Mouse (Mus musculus) hindbrain, embryonic 10.5 days (tissue): Measurements from ENCODE around the gene Fubp3. TPM values are rescaled to one million over a fixed set of nuclear protein-coding genes. Genes with fewer than 3 reads are reported as not detected.

Experiments
- DNase-seq: peaks from one replicate; pipeline ENCODE4 v3.0.0-alpha.2; 2017; ENCODE audit warnings: low spot score
- H3K27ac ChIP-seq: fragments of 300-500 bp; sonication (generic); 2 replicates; pipeline ENCODE4 v1.5.1; 2016; ENCODE audit warnings: mild to moderate bottlenecking, moderate library complexity
- H3K27me3 ChIP-seq: fragments of 300-500 bp; sonication (generic); 2 replicates; pipeline ENCODE4 v1.6.1; 2016; ENCODE audit warnings: mild to moderate bottlenecking; ENCODE audit not compliant: poor library complexity, insufficient read depth, severe bottlenecking
- H3K36me3 ChIP-seq: fragments of 300-500 bp; sonication (generic); 2 replicates; pipeline ENCODE4 v1.6.1; 2016; ENCODE audit warnings: mild to moderate bottlenecking, moderate library complexity
- H3K4me1 ChIP-seq: fragments of 300-500 bp; sonication (generic); replicated peaks from 2 replicates; pipeline ENCODE4 v1.6.1; 2016; ENCODE audit warnings: mild to moderate bottlenecking
- H3K4me3 ChIP-seq: fragments of 300-500 bp; sonication (generic); 2 replicates; pipeline ENCODE4 v1.5.1; 2016; ENCODE audit warnings: mild to moderate bottlenecking, moderate library complexity
- H3K9me3 ChIP-seq: fragments of 300-500 bp; sonication (generic); 2 replicates; pipeline ENCODE4 v1.6.1; 2016; ENCODE audit warnings: mild to moderate bottlenecking, moderate library complexity
- WGBS: fragments of 180-500 bp; shearing (Covaris S2); methylation state at CpG from one replicate; pipeline ENCODE4 v1.1.7; 2016; 5-methylcytosine and 5-hydroxymethylcytosine counted together
- polyA plus RNA-seq: library from polyadenylated mRNA; unstranded; fragments of >200 nt; fragmentation: Nextera tagmentation; extraction: Ambion mirVana; gene quantifications from 2 replicates; pipeline ENCODE4 v1.2.1, GENCODE M21; 2016

Fubp3 gene
- polyA plus RNA-seq, 1 experiment from 2014 or later: 60.6 TPM

GRCm38 (mm10) chr2:31572915-31573635 is 624 bp downstream of the Fubp3 start:
- H3K4me3 ChIP-seq: peak overlapping the region; percentile 100

GRCm38 (mm10) chr2:31581617-31582016 is 9.2 kb downstream of the Fubp3 start:
- H3K36me3 ChIP-seq: peaks cover 68% of the 10 kb centered on the region
- no peak for DNase-seq
- no peaks in the 10 kb centered on the region for H3K27me3 ChIP-seq
- H3K4me3 ChIP-seq: no peak overlapping the region
- 71% methylated on average over 2 of the region's 2 CpGs for whole genome bisulfite sequencing
- no peak overlapping the region for H3K27ac ChIP-seq
- no peaks in the 10 kb centered on the region for H3K9me3 ChIP-seq
- no peaks in the 10 kb centered on the region for H3K4me1 ChIP-seq

More at GRCm38 (mm10) chr2:31572915-31573635, 624 bp downstream of the Fubp3 start:
- H3K27ac ChIP-seq: peak overlapping the region; percentile 97
- peaks cover 27% of the 10 kb centered on the region for H3K36me3 ChIP-seq
- no peaks in the 10 kb centered on the region for H3K9me3 ChIP-seq
- WGBS: 4% methylated on average over 41 of the region's 41 CpGs
- no peak for DNase-seq
- H3K27me3 ChIP-seq: no peaks in the 10 kb centered on the region
- peaks cover 25% of the 10 kb centered on the region for H3K4me1 ChIP-seq

DNA sequence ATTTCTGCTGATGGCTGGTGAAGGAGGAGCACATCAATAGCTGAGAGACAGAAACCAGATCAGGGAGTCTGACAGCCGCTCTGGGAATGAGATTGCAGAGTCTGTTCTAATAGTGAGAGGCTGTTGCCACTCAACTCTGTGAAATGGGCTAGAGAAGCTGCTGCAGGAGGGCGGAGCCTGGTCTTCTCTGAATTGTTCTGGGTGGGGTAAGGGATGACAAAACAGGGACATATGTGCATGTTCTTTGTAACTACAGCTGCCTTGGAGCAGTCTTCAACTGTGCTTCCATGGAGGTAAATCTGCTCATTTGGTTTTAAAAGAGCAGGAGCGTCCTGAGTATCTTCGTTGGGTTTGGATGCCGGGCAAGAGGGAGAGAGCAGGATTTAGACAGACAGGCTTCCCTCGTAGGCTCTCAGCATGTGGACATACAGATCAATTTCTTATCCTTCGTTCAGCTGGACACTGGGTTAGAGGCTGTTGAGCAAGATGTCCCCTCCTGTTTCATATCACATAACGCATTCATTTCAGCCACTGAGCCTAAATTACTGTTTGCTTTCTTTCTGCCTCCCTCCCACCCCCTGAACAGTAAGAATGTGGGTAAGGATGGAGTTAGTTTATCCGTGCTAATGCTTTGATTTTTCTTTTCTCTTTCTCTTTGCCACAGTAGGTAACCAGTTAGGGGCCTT is 19.5 kb downstream of the Fubp3 start:
- no peaks in the 10 kb centered on the region for H3K9me3 ChIP-seq
- 87% methylated on average over 9 of the region's 9 CpGs for WGBS
- no peak overlapping the region for H3K27ac ChIP-seq
- peaks cover 85% of the 10 kb centered on the region for H3K36me3 ChIP-seq
- no peak for DNase-seq
- H3K4me3 ChIP-seq: no peak overlapping the region
- H3K27me3 ChIP-seq: no peaks in the 10 kb centered on the region
- peaks cover 2% of the 10 kb centered on the region; the same call in 1 of the 2 replicates for H3K4me1 ChIP-seq

DNA sequence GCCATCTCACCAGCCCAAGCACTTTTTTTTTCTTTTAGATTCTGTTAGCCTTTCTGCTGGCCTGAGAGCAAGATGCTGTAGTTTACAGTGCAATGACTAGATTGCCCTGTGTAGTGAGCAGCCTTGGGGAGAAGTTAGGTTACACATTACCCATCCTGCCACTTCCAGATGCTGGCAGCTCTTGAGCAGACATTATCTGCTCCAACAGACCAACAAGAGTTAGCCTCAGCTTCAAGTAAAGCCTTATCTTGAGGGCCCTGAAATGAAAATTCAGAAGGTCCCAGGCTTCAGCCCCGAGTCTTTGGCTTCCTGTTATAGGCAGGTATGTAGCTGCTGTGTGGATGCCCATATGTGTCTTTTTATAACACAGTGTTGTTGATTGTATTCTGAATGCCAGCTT is 35.1 kb downstream of the Fubp3 start:
- DNase-seq: no peak
- 95% methylated on average over 1 of the region's 1 CpGs for WGBS
- Histone ChIP-seq H3K4me3 (no peak overlapping the region), H3K4me1 (peaks cover 47% of the 10 kb centered on the region), H3K27ac (no peak overlapping the region), H3K36me3 (peaks cover 99% of the 10 kb centered on the region), H3K27me3 (peaks cover 61% of the 10 kb centered on the region), H3K9me3 (no peaks in the 10 kb centered on the region)

DNA sequence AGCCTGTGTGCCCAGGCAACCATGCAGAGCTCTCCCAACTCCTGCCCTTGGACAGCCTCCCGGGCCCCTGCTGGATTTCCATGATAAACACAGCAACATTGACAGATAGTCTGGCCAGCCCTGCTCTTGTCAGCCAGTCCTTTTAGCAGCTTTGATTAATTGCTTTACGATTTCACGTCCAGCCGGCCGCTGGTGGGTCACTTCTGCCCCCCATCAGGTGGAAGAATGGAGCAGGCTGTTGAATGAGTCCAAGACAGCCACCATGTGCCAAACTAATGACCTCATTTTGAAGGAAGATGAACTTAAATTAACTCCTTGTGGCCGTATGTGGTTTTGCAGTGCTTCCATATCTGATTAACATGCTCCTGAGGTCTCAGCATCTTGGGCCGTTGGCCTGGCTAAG is 37.4 kb downstream of the Fubp3 start:
- Histone ChIP-seq H3K9me3 (no peaks in the 10 kb centered on the region), H3K27me3 (peaks cover 84% of the 10 kb centered on the region), H3K27ac (no peak overlapping the region), H3K4me1 (peaks cover 53% of the 10 kb centered on the region), H3K36me3 (peaks cover 99% of the 10 kb centered on the region), H3K4me3 (no peak overlapping the region)
- 45% methylated on average over 7 of the region's 7 CpGs for WGBS
- peak; percentile 75 for DNase-seq

GRCm38 (mm10) chr2:31610922-31611321 is 38.5 kb downstream of the Fubp3 start:
- whole genome bisulfite sequencing: 36% methylated on average over 4 of the region's 4 CpGs
- H3K36me3 ChIP-seq: peaks cover 99% of the 10 kb centered on the region
- peaks cover 84% of the 10 kb centered on the region for H3K27me3 ChIP-seq
- H3K9me3 ChIP-seq: no peaks in the 10 kb centered on the region
- peaks cover 53% of the 10 kb centered on the region for H3K4me1 ChIP-seq
- DNase-seq: peak; percentile 65
- no peak overlapping the region for H3K4me3 ChIP-seq
- peak overlapping the region; percentile 54; the same call in 1 of the 2 replicates for H3K27ac ChIP-seq

DNA sequence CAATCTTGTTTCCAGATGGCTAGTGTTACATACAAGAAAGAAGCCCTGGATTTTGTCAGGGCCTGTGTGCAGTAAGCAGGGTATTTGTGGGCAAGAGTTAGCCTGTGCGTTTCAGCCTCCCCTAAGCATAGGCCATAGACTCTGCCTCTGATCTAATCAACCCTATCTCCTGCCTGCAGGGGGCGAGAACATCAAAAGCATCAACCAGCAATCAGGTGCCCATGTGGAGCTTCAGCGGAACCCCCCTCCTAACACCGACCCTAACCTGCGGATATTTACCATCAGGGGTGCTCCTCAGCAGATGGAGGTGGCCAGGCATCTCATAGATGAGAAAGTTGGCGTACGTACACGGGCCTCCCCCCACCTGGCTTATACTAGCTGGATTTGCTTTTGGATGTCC is 38.9 kb downstream of the Fubp3 start:
- Histone ChIP-seq H3K36me3 (peaks cover 98% of the 10 kb centered on the region), H3K4me1 (peaks cover 53% of the 10 kb centered on the region), H3K9me3 (no peaks in the 10 kb centered on the region), H3K4me3 (no peak overlapping the region), H3K27ac (peak overlapping the region; percentile 54), H3K27me3 (peaks cover 80% of the 10 kb centered on the region)
- WGBS: 81% methylated on average over 8 of the region's 8 CpGs
- no peak for DNase-seq

- Histone ChIP-seq H3K27me3 (peaks cover 73% of the 10 kb centered on the region), H3K27ac (no peak overlapping the region), H3K4me3 (no peak overlapping the region), H3K36me3 (peaks cover 92% of the 10 kb centered on the region), H3K9me3 (no peaks in the 10 kb centered on the region), H3K4me1 (peaks cover 53% of the 10 kb centered on the region)
- no peak for DNase-seq
- WGBS: 80% methylated on average over 6 of the region's 6 CpGs
Measured at GRCm38 (mm10) chr2:31612627-31613026, 40.2 kb downstream of the Fubp3 start.

DNA sequence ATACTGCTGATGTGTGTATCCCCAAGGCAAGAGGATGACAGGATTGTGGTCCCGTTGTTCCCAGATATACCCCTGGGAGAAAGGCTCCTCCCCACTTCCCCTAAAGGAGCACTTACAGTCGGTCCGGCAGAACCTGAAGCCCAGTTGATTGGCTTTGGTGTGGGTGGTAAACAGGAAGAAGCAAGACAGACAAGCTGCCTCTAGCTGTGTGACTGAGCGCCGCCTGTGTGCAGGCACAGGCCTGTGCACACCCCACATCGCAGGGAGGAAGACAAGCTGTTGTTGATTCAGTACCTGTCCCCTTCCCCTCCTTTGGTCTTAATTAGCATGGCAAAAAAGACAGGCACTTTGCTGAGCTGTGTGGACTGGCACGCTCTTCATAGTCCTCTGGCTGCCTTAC is 41.3 kb downstream of the Fubp3 start:
- Histone ChIP-seq H3K27me3 (peaks cover 71% of the 10 kb centered on the region), H3K9me3 (no peaks in the 10 kb centered on the region), H3K4me1 (peaks cover 44% of the 10 kb centered on the region), H3K4me3 (no peak overlapping the region), H3K27ac (no peak overlapping the region), H3K36me3 (peaks cover 90% of the 10 kb centered on the region)
- no peak for DNase-seq
- WGBS: 88% methylated on average over 7 of the region's 7 CpGs

DNA sequence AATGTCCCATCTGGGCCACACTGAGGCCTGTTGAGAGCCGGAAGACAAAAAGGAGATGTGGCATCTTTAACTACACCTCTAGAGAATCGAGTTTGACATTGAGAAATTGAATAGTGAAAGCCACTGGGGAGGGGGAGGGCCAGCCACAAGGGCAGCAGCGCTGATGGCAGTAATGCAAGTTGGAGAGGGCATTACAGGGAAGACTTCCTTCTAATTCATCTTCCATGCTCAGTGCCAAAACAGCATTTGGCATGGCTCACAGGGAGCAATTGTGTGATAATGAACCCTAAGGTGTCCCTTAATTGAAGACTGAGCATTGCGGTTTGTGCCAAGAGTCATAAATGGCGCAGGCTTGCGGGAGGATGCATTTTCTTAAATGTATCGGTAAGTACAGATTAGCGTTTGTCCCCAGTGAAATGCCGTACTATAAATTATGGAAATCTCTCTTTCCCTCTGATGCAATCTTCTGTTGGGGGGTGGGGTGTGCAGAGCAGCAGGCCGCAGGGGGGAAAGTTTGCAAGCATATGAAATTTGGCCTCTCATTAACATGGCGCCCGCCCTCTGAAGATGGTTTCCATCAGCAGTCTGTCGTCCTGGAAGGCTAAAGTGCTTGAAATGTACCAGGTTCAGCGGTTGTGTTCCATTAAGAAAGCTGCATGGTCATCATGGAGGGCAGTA is 46.2 kb downstream of the Fubp3 start:
- Histone ChIP-seq H3K27me3 (peaks cover 62% of the 10 kb centered on the region), H3K36me3 (peaks cover 49% of the 10 kb centered on the region), H3K27ac (no peak overlapping the region), H3K4me1 (0 out of 2 replicates have a peak, but pooled peaks cover 3% of the 10 kb centered on the region), H3K4me3 (no peak overlapping the region), H3K9me3 (no peaks in the 10 kb centered on the region)
- WGBS: 87% methylated on average over 14 of the region's 14 CpGs
- no peak for DNase-seq

DNA sequence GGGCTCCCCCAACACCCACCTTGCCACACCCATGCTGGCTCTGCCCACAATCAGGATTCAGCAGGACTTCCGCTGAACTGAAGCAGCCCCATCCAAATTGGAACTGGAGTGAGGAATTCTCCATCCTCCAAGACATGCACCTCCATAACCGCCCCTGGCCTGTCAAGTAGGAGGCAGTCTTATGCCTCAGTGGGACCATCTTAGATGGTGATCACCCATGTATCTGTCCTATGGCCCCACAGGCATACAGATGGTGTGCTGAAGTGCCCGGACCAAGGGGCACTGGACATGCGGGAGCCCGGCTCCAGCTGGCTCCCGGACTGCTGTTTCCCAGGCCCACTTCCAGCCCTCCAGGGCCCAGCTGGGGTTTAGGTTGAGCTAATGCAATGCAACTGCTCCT is 46.8 kb downstream of the Fubp3 start:
- H3K4me3 ChIP-seq: no peak overlapping the region
- H3K4me1 ChIP-seq: 0 out of 2 replicates have a peak, but pooled peaks cover 3% of the 10 kb centered on the region
- no peak for DNase-seq
- WGBS: 84% methylated on average over 6 of the region's 6 CpGs
- H3K9me3 ChIP-seq: peaks cover 4% of the 10 kb centered on the region; the same call in 1 of the 2 replicates
- peaks cover 43% of the 10 kb centered on the region for H3K36me3 ChIP-seq
- H3K27me3 ChIP-seq: peaks cover 61% of the 10 kb centered on the region
- H3K27ac ChIP-seq: no peak overlapping the region

GRCm38 (mm10) chr2:31633531-31633930 is 61.1 kb downstream of the Fubp3 start:
- DNase-seq: no peak
- Histone ChIP-seq H3K9me3 (no peaks in the 10 kb centered on the region), H3K4me3 (no peak overlapping the region), H3K27ac (no peak overlapping the region), H3K27me3 (peaks cover 99% of the 10 kb centered on the region), H3K36me3 (no peaks in the 10 kb centered on the region), H3K4me1 (peaks cover 45% of the 10 kb centered on the region)
- 76% methylated on average over 3 of the region's 3 CpGs for WGBS
